Mouse (Mus musculus): ENCODE measurements around the gene Alkbh6.

Gene Alkbh6

GRCm38 (mm10) chr7:30294296-30294695 is 14.2 kb upstream of the Alkbh6 start:
- DNase-seq (ENCODE audit: low read depth, low spot score), result no peak

- peak; percentile 53 for DNase-seq (ENCODE audit: low read depth, low spot score)
Measured at GRCm38 (mm10) chr7:30295103-30295502, 13.4 kb upstream of the Alkbh6 start.

- DNase-seq (ENCODE audit: low read depth, low spot score), result no peak
Measured at GRCm38 (mm10) chr7:30296816-30297215, 11.7 kb upstream of the Alkbh6 start.

GRCm38 (mm10) chr7:30297266-30297665 is 11.3 kb upstream of the Alkbh6 start:
- no peak for DNase-seq (ENCODE audit: low read depth, low spot score)

- DNase-seq (ENCODE audit: low read depth, low spot score), result peak; percentile 59
Measured at GRCm38 (mm10) chr7:30300914-30301313, 7.6 kb upstream of the Alkbh6 start.

- DNase-seq (ENCODE audit: low read depth, low spot score), result peak; percentile 56
Measured at GRCm38 (mm10) chr7:30306083-30306779, 2.3 kb upstream of the Alkbh6 start.

GRCm38 (mm10) chr7:30309395-30310129 is 1.0 kb downstream of the Alkbh6 start:
- DNase-seq (ENCODE audit: low read depth, low spot score), result no peak

GRCm38 (mm10) chr7:30310136-30310535 is 1.6 kb downstream of the Alkbh6 start:
- no peak for DNase-seq (ENCODE audit: low read depth, low spot score)

- DNase-seq (ENCODE audit: low read depth, low spot score), result no peak
Measured at GRCm38 (mm10) chr7:30313666-30314320, 5.3 kb downstream of the Alkbh6 start.

- no peak for DNase-seq (ENCODE audit: low read depth, low spot score)
Measured at GRCm38 (mm10) chr7:30314721-30315155, 6.2 kb downstream of the Alkbh6 start, which contains the start of gene Syne4. TSS of gene Syne4 (plus strand) at chr7:30314807.

- no peak for DNase-seq (ENCODE audit: low read depth, low spot score)
Measured at GRCm38 (mm10) chr7:30315559-30316529, 7.3 kb downstream of the Alkbh6 start.

- no peak for DNase-seq (ENCODE audit: low read depth, low spot score)
Measured at GRCm38 (mm10) chr7:30318142-30318541, 9.6 kb downstream of the Alkbh6 start.

GRCm38 (mm10) chr7:30320946-30321345 is 12.4 kb downstream of the Alkbh6 start:
- DNase-seq (ENCODE audit: low read depth, low spot score), result no peak

- DNase-seq (ENCODE audit: low read depth, low spot score), result peak; percentile 85
Measured at GRCm38 (mm10) chr7:30321539-30322284, 13.2 kb downstream of the Alkbh6 start, which contains the start of gene E130208F15Rik. TSS of gene E130208F15Rik (plus strand) at chr7:30321740.

- DNase-seq (ENCODE audit: low read depth, low spot score), result peak; percentile 96
Measured at GRCm38 (mm10) chr7:30322285-30322667, 13.8 kb downstream of the Alkbh6 start.

- peak; percentile 29 for DNase-seq (ENCODE audit: low read depth, low spot score)
Measured at GRCm38 (mm10) chr7:30322865-30323264, 14.3 kb downstream of the Alkbh6 start.

- no peak for DNase-seq (ENCODE audit: low read depth, low spot score)
Measured at GRCm38 (mm10) chr7:30323795-30324194, 15.3 kb downstream of the Alkbh6 start, which contains the start of gene Sdhaf1. TSS of gene Sdhaf1 (minus strand) at chr7:30323895.

GRCm38 (mm10) chr7:30324300-30324944 is 15.9 kb downstream of the Alkbh6 start:
- DNase-seq (ENCODE audit: low read depth, low spot score), result no peak

GRCm38 (mm10) chr7:30325364-30325763 is 16.8 kb downstream of the Alkbh6 start:
- peak; percentile 62 for DNase-seq (ENCODE audit: low read depth, low spot score)

GRCm38 (mm10) chr7:30326427-30326826 is 17.9 kb downstream of the Alkbh6 start:
- DNase-seq (ENCODE audit: low read depth, low spot score), result no peak
